Mouse (Mus musculus) layer of hippocampus, adult 9-10 months (tissue): ENCODE results near the gene Mctp1.

ENCODE experiments used
- DNase-seq: peaks from one replicate; pipeline ENCODE4 v3.0.0; 2022; ENCODE audit warnings: low spot score

The Mctp1 gene

DNA sequence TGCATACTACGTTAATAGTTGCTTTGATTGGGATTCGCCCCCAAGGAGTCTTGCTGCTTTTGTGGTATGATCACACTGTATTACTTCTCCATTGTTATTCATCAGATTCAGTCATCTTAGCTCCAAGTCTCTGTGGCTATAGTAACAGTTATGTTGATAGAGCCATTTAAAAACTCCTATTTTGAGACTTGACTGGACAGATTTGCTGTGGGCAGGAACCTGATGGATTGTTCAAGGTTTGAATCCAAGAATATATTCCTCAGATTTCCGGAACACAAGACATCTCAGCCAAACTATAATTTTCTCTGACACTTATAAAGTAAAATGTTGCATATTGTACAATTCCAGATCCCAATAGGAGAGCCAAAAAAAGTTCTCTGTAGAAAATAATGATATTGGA lies 443.4 kb downstream of the Mctp1 start:
- DNase-seq, result no peak

DNA sequence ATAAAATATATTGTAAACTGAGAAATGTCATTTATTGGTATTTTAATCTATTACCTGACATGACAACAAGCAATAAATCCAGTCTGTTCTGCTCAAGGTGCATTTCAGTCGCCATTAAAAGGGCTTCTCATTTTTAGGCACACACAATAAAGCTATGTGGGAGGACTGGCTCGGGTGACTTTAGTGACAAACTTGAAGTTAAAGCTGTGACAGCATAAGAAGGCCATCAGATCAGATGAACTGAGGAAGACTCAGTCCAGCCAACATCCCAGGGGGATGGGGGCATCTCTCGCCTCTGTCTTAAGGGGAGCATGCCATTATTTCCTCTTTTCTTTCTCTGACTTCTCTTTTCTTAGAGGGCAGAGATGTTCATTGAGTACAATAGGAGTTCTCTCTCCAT lies 453.7 kb downstream of the Mctp1 start:
- no peak for DNase-seq

DNA sequence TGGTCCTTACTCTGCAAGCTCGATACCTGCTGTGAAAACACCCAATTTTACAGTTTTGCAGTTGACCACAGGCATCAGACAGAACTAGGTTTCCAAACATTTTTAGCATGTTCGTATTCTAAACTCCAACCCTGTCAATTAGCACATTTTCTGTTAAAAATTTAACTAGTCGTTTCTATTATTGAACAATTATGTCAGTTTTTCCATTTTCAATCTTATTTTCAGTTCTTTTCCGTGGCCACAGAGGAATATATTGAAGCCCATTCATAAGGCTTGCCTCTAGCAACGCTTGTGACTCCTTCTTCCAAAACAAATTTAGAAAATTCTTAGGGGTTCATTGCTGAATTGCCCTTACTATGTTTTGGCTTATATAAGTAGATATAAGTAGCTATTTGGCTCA lies 456.4 kb downstream of the Mctp1 start:
- no peak for DNase-seq

DNA sequence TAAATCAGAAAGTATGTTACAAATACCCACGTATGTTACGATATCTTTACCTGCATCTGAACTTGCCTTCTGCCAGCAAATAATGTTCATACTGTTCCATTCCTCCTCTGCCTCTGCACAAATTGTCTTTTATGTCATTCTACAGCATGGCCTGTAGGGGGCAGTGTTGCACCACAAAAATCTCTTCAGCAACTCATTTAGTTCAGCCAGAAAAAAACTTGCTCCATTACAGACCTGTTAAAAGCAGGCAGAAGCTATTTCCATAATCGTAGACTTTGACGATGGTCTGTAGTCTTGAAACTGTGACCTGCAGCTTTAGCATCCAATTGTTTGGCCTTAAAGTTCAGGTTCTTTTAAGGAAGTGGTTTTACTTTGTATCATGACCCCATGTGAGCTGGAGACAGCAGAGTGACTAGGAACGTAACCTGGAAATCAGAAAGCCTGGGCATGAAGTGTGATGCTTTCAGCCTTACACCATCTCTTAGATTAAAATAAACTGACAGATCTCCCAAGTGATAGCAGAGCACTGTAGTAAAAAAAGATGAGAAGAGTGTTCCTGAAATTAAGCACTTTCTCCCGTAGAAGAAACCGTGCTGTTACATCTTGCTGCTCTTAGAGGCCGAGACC lies 460.4 kb downstream of the Mctp1 start:
- DNase-seq, result no peak

DNA sequence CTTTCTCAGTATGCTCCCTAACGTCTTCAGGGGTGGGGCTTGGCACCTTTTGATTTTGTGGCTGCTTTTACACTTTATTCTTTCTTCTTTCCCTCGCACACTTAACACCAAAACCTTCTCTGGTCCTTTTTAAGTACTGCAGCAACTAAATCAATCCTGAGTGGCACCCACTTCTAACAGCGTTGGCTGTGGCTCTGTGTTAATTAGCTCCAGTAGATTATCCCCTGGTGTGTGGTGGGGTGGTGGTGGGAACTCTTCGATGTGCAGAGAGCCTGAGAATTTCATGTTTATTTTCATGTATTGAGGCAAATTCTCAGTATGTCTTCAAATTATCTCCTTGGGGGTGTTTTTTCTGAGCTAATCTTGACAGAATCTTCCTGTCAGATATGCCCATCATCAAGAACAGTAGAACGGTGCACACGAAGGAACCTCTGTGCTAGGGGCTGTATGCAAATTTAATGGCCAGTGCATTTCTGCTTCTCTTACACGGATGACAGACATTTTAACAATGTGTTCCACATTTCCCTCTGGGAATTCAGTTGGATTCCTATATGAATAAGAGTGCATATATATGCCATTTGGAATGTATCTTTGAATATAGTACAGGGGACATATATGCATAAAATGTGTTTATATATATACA lies 466.2 kb downstream of the Mctp1 start:
- no peak for DNase-seq

DNA sequence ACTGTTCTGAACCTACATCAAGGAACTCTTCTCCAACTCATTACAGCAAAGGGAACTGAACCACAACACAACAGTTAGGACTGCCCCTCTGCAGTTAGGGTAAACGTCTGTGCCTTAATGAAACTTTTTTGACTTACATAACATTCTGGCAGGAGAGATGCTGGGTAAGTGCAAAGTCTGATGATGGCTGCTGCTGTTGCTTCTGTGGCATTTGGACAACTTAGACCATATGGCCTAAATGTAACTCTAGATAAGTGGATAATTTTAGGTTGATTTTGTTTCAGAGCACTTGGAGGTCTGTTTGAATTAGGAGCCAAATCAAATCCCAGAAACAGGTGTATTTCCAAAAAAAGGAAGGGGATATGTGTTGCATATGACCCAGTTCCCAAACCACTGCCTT lies 470.0 kb downstream of the Mctp1 start:
- no peak for DNase-seq

DNA sequence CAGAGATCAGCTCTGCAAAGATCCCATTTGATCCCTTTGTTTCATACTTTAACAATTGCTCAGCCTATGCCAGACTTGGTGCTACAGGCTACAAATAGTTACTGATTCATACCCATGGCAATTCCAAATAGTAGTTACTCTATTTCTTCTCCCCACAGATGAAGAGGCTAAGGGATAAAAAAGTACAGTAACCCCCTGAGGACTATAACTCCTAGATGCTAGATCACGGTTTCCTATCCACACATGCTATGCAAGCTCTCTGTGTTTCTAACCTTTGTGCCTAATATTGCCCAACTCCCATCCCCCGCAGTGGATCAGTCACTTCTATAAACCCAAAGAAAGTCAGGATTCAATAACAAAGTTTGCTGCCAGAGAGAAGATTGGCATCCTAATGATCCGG lies 470.7 kb downstream of the Mctp1 start:
- no peak for DNase-seq

DNA sequence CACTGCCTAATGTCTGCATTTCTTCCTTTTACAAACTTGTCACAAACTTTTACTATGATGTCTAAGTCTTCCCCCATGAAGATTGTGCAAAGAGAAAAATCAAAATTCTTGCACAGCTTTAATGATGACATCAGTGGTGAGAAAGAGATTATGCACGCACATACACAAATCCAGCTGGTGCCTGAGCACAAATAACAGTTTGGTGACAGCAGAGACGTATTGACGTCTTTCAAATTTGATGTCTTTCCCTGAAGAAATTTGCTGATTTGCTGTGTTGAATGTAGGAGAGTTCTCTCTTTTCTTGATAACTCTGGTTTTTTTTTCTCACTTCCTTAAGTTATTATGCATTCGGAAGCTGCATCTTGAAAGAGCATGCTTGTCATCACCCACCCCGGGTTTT lies 472.7 kb downstream of the Mctp1 start:
- no peak for DNase-seq

DNA sequence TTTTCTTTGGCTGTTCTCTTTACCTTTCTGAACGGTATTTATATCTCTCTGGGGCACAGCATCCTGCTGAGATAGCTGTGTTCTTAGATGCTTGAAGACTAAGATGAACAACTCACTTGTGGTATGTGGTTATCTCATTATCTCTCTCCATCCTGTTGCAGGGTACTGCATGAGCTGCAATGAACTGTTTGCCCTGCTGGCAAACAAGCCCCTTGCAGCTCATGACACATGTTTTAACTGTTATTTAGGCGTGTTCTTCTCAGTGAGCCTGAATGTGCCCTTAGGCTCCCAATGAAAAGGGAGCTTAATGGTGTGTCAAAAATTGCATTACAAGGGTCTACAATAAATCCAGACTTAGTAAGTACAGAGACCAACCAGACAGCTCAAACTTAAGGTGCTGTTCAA lies 473.7 kb downstream of the Mctp1 start:
- DNase-seq, result no peak

DNA sequence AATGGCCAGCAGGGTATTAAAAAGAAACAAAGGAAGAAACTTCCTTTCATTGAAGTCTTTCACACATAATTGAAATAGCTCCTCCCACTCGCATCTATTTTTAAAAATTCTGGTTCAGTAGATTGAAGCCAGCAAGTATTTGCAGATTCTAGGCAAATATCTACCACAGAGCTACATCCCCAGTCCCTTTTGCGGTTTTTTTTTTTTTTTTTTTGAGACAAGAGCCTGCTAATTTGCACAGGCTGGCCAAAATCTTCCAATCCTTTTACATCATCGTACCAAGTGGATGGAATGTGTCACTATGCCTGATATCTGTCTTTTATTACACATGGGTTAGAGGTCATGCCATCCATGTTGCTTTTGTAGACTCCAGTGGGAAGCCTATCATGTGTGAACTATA lies 486.0 kb downstream of the Mctp1 start:
- DNase-seq, result no peak

DNA sequence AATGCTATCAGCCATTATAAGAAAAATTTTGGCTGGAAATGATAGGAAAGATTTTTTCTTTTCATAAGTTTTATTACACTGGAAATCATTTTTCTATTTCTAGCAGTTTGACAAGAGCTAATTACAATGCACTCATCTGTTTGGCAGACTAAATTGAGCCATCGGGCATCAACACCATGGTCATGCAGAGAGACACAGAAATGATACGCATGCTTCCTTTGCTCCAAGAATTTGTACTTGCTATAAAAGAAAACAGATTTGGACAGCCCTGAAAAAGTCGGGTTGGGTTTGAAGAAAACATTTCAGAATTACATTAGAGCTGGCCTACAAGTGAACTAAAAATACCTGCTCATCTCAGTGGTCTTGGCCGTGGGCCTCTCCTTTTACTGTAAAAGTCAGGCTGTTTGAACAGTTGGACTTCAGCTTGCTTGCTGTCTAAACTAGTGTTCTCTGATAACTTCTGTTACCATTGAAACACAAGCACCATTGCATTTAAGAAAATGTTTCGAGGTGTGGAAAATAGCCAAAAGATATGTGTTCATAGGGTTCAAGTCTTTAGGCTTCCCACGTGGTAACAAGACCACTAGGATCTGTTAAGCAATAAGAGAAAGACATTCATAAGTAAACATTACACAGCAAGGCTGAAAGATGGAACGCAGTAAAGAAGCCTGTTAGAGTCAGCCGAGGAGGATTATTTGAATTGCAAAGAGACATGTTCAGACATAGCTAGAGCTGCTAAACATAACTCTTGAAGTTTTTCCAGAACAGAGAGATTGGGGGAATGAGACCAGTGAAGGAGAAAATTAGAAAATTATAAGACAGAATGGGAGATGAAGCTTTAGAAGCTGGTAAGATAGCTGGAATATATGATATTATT lies 493.8 kb downstream of the Mctp1 start:
- DNase-seq, result no peak

DNA sequence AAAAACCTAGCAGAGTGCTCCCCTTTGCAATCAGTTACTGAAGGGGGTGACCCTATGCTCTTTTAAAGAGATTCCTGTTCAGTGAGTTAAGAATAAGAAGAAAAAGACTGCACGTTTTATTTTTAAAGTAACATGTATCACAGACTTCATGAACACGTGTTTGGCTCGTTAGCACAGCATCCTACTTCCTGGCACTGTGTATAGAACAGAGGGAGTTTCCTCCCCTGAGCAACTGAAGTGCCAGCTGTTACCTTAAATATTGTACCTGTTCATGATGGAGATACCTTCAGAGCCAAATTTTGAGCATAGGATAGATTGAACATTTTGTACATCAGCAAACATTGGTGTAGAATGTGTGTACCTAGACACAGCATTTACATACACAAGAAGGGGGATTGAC lies 494.7 kb downstream of the Mctp1 start:
- DNase-seq, result no peak

DNA sequence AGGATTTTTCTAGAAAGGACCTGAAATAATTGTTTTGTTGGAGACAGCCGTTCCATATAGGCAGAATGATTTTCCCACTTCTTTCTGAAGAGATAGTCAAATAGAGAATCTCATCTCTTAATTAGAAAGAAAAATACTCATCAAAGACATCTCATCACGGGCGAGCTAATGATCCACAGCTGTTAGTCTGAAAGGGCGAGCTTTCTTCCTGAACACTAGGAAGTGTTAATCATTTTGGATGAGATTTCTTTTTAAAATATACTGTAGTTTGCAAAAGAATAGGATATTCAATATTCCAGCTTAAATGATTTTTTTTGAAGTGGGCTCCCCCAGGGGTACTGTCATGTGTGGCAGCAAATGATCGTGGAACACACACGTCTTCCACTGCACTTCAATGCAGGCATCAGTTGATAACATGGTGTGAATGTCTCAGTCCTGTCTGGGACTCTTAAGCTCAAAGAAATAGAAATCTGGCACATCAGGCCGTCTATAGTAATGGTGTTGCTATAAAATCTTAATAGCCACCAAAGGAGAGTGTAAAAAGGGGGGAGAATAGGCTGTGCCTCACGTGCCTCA lies 500.3 kb downstream of the Mctp1 start:
- DNase-seq, result no peak

DNA sequence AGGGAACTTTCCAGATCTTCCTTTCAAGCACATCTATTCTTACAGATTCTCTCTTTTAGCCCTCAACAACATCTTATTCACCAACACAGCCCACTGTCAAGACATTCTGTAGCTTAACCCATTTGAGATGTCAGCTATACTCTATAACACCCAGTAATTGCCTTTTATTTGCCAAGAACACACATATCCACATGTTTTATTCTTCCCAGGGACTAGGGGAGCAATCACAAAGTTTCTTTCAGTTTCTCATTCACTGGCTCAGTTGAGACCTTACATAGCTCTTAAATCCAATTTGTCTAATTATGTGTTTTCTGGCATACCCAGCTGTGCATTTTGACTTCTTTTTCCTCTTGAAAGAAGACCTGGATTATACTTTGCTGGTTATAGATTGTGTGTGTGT lies 508.7 kb downstream of the Mctp1 start:
- DNase-seq, result no peak

DNA sequence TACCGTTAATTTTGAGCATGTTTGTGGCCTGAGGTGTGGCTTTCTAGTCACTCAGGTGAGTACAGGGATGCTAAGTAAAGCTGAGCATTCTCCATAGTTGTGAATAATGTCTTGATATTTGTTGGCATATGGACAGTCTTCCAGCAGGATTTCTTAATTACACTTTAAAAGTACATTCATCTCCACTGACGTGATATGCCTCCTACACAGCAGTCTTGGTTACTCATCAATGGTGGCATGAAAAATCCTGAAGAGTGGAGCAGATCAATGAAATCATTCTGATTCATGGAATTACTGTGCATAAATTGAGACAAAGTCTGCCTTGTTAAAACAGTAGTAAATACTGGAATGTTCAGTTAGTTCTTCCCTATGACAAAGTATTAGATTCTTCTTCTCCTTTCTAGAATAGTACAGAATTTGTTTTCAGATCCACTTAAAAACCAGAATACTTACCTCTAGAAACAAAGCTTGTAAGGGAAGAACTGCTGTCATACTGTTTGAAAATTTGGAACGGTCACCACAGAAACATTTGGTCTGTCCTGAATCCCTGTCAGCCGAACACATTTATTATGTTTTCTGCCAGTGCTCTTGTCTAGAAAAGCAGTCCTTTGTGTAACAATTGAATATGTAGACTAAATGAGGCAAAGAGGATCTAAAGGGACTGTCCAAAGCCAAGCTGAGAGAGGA lies 511.6 kb downstream of the Mctp1 start:
- DNase-seq, result no peak

DNA sequence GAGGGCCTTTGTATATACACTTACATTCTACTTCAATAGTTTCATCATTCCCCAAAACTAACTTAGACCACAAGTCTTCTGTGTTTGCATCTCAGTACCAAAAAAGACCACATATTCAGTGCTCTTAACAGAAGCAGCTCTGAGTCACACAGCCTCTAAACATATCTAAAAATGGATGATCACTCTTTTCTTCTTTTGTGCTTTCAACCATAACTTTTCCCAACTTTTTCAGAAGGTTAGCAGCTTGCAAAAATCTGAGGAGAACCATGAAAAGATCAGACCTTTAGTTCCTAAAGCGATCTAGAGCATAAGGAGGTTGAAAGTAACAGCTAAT lies 512.1 kb downstream of the Mctp1 start:
- DNase-seq, result no peak

DNA sequence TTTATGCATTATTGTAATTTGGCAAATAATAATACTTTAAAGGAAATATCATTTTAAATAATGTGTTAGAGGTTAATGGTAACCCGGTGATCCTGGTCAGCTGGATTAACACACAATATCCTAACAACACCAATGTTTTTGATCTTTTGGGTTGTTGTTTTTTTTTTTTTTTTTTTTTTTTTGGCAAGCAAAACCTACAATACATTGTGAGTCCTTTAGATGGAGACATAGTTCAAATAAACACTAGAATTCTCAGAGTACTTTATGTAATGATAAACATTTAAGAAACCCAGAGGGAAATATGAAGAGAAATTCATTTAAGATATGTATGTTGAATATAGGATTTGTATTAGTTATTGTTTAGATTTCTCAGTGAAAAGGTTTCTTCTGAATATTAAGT lies 534.0 kb downstream of the Mctp1 start:
- DNase-seq, result no peak

DNA sequence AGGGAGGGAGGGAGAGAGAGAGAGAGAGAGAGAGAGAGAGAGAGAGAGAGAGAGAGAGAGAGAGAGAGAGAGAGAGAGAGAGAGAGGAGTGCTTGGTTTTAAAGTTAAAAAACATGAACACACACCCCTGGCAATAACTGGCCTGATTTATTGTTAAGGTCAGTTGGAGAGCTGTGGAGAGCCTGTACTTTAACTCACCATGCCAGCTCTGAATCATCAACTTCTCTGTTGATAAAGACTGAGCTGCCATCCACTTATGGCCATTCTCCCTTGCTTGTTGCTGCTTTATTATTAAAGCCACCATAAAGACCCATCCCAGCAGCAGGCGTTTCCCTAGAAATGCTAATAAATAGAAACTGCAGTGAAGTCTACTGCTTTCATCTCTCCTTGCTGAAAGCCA lies 542.5 kb downstream of the Mctp1 start:
- no peak for DNase-seq

DNA sequence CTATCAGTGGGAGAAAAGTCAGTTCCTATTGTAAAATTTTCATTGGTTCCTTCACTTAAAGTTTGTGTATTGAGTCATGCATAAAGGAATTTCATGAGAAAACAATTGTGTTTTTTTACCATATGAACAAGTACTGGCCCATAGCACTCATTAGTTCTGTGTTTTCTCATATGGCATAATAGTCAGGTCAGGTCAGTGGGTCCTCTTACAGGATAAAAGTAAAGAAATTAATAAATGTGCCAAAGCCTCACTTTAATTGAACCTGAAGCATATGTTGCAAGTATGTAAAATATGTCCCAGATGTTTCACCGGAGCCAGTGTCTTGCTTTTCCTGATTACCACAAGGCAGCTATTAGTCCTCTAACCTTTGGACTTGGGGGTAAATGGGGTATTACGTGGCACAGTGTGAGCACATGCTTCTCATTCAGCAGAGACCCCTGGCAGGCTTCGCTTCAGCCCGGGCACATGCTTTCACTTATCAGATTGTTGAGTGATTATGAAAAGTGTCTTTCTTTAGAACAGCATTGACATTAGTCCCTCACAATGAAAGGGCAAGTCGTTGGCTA lies 543.6 kb downstream of the Mctp1 start:
- no peak for DNase-seq

DNA sequence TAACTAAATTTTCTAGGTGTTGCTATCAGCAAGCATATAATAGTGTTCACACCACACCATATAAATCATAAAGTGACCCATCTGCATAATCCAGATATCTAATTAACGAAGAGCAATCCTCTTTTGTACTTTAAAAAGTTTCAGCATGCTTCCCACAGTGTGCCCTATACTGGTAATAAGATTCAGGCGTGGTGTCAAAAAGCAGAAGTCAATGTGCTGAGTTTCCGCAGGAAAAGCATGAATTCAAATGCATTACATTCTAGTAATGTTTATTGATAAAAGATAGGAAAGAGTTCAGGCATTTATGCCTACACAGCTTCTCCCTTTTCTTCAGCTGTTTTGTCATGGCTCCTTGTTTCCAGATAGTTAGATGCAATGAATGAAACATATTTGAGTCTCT lies 544.8 kb downstream of the Mctp1 start:
- DNase-seq, result no peak

DNA sequence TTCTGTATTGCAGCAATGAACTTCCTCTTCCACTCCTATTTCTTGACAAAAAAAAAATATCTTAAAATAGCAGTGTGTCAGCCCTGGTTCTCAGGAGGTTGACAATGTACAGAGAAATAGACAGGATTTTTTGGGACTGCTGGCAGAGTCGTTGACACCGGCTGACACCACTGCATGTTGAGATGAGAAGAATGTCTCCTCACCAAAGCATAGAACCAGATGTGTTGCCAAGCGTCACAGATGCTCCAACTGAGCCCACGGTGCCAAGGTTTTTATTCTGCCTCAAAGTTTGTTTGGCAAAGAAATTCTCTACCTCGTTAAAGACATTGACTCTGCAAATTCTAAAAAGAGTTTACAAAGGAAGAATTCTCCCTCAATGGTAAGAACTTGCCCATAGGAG lies 548.6 kb downstream of the Mctp1 start:
- DNase-seq, result no peak

DNA sequence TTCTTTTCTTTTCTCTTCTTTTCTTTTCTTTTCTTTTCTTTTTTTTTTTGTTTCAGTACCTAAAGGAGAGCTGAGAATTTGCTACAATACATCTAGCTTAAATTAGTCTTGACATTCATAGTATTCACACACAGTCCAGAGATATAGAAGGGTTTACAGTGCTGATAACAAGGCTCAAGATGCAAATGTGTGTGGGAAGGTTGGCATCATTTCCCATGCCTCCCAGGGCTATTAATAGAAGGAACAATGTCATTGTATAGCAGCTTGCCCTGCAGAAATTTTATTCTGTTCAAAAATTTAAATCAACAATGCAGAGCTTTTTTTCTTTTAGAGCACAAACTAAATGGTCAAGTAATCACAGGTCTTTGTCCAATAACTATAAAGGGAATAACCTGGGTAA lies 564.9 kb downstream of the Mctp1 start:
- no peak for DNase-seq
